Mouse (Mus musculus) left cerebral cortex, postnatal 10 days (tissue): ENCODE results near the gene Clstn3. TPM values are rescaled to one million over a fixed set of nuclear protein-coding genes. Genes with fewer than 3 reads are reported as not detected.
"Not testable (repeated sequence)": the region's sequence is repeated elsewhere in the genome, so short reads cannot be mapped to it uniquely, and the experiment has no call there.

Source experiments
- DNase-seq, 2 experiments: peaks; one replicate each; pipeline ENCODE4 v3.0.0; 2021 to 2022; ENCODE audit warnings: low spot score in 2 of 2, mixed read lengths in 1 of 2; ENCODE audit errors: extremely low spot score in 1 of 2
- intact Hi-C: fragments of 180-260 bp; cut with DNase I; formaldehyde crosslinking; loops from one replicate; pipeline ENCODE4 v1.15.1; 2025
- total RNA-seq, 2 experiments: library from RNA; stranded (reverse); gene quantifications; 2 replicates each; pipeline ENCODE4 v1.2.3; 2021

Clstn3 gene
- total RNA-seq, 2 experiments from 2014 or later, result 333 TPM

- not testable (repeated sequence) for DNase-seq
- intact Hi-C loops, result loop anchor here (5.0 kb wide), 1 partner anchor 58 kb away; the partner anchor contains the start of gene C1s1
Observed at GRCm38 (mm10) chr6:124483831-124484230, 19.2 kb upstream of the Clstn3 start.

GRCm38 (mm10) chr6:124481571-124481970 lies 17.0 kb upstream of the Clstn3 start:
- DNase-seq, result peak in 1 of 2 experiments; percentile 55
- intact Hi-C loops, result loop anchor here (5.0 kb wide), 1 partner anchor 61 kb away; the partner anchor contains the start of gene C1s1

- no peak for DNase-seq
- intact Hi-C loops, result loop anchor here (5.0 kb wide), 1 partner anchor 62 kb away; the partner anchor contains the start of gene C1s1
Observed at GRCm38 (mm10) chr6:124480295-124480694, 15.7 kb upstream of the Clstn3 start.

GRCm38 (mm10) chr6:124479573-124479930 lies 15.0 kb upstream of the Clstn3 start:
- intact Hi-C loops, result no loop called here
- no peak for DNase-seq

- DNase-seq, result no peak
- intact Hi-C loops, result no loop called here
Observed at GRCm38 (mm10) chr6:124478874-124479572, 14.4 kb upstream of the Clstn3 start.

GRCm38 (mm10) chr6:124477922-124478651 lies 13.5 kb upstream of the Clstn3 start:
- no peak for DNase-seq
- intact Hi-C loops, result no loop called here

GRCm38 (mm10) chr6:124477221-124477655 lies 12.6 kb upstream of the Clstn3 start:
- intact Hi-C loops, result no loop called here
- DNase-seq, result no peak

GRCm38 (mm10) chr6:124476796-124477195 lies 12.2 kb upstream of the Clstn3 start:
- no peak for DNase-seq
- intact Hi-C loops, result no loop called here

- intact Hi-C loops, result no loop called here
- no peak for DNase-seq
Observed at GRCm38 (mm10) chr6:124476216-124476615, 11.6 kb upstream of the Clstn3 start.

GRCm38 (mm10) chr6:124475335-124476075 lies 10.9 kb upstream of the Clstn3 start:
- DNase-seq, intact Hi-C loops: not testable (repeated sequence)

GRCm38 (mm10) chr6:124474621-124475020 lies 10.0 kb upstream of the Clstn3 start:
- DNase-seq, result no peak
- intact Hi-C loops, result no loop called here

GRCm38 (mm10) chr6:124472801-124473200 lies 8.2 kb upstream of the Clstn3 start:
- DNase-seq, result no peak
- intact Hi-C loops, result no loop called here

GRCm38 (mm10) chr6:124471783-124472638 lies 7.4 kb upstream of the Clstn3 start:
- DNase-seq, intact Hi-C loops: not testable (repeated sequence)

GRCm38 (mm10) chr6:124471121-124471520 lies 6.5 kb upstream of the Clstn3 start:
- intact Hi-C loops, result no loop called here
- no peak for DNase-seq

GRCm38 (mm10) chr6:124465729-124466128 lies 1.1 kb upstream of the Clstn3 start:
- intact Hi-C loops, result no loop called here
- no peak for DNase-seq

GRCm38 (mm10) chr6:124465299-124465698 lies 705 bp upstream of the Clstn3 start:
- DNase-seq, result no peak
- intact Hi-C loops, result no loop called here

GRCm38 (mm10) chr6:124463881-124464291 lies 708 bp downstream of the Clstn3 start:
- DNase-seq, result peak in 1 of 2 experiments; percentile 37
- intact Hi-C loops, result no loop called here

- DNase-seq, result no peak
- intact Hi-C loops, result no loop called here
Observed at GRCm38 (mm10) chr6:124459388-124459787, 5.2 kb downstream of the Clstn3 start.
